Mouse (Mus musculus): Measurements from ENCODE around the gene Exoc2. TPM values are rescaled to one million over a fixed set of nuclear protein-coding genes. Genes with fewer than 3 reads are reported as not detected.

The Exoc2 gene
- polyA plus RNA-seq, 1 experiment from 2014 or later: 28.8 TPM

GRCm38 (mm10) chr13:30953580-30953979, 20.3 kb downstream of the Exoc2 start:
- Histone ChIP-seq H3K9me3 (replicated peaks; ENCODE audit: control insufficient read depth, low read length) (no peaks in the 10 kb centered on the region), H3K9ac (ENCODE audit: low read length) (no peak overlapping the region), H3K27ac (ENCODE audit: low read length) (no peak overlapping the region), H3K4me2 (ENCODE audit: low read depth, low read length) (no peak overlapping the region), H3K4me3 (replicated peaks; ENCODE audit: low read length) (no peak overlapping the region), H3K4me1 (ENCODE audit: control insufficient read depth, insufficient read depth, low read length) (no peaks in the 10 kb centered on the region), H3K36me3 (ENCODE audit: control insufficient read depth, insufficient read depth, low read length) (no peaks in the 10 kb centered on the region), H3K27me3 (ENCODE audit: control insufficient read depth, insufficient read depth, low read length) (no peaks in the 10 kb centered on the region)
- WGBS: 21% methylated on average over 1 of the region's 1 CpGs
- no peak for ATAC-seq (ENCODE audit: insufficient read depth, low FRiP score)

- 91% methylated on average over 2 of the region's 2 CpGs for WGBS
- no peak overlapping the region for H3K27ac ChIP-seq (ENCODE audit: low read length)
- no peaks in the 10 kb centered on the region for H3K27me3 ChIP-seq (ENCODE audit: control insufficient read depth, insufficient read depth, low read length)
- no peak overlapping the region for H3K4me2 ChIP-seq (ENCODE audit: low read depth, low read length)
- H3K9me3 ChIP-seq (replicated peaks; ENCODE audit: control insufficient read depth, low read length): no peaks in the 10 kb centered on the region
- no peak overlapping the region for H3K4me3 ChIP-seq (replicated peaks; ENCODE audit: low read length)
- H3K4me1 ChIP-seq (ENCODE audit: control insufficient read depth, insufficient read depth, low read length): peaks cover 4% of the 10 kb centered on the region
- no peak overlapping the region for H3K9ac ChIP-seq (ENCODE audit: low read length)
- H3K36me3 ChIP-seq (ENCODE audit: control insufficient read depth, insufficient read depth, low read length): no peaks in the 10 kb centered on the region
- no peak for ATAC-seq (ENCODE audit: insufficient read depth, low FRiP score)
Observed at GRCm38 (mm10) chr13:30952044-30952443, 21.8 kb downstream of the Exoc2 start.

GRCm38 (mm10) chr13:30949181-30949580, 24.7 kb downstream of the Exoc2 start:
- H3K27me3 ChIP-seq (ENCODE audit: control insufficient read depth, insufficient read depth, low read length): no peaks in the 10 kb centered on the region
- H3K4me2 ChIP-seq (ENCODE audit: low read depth, low read length): no peak overlapping the region
- no peak overlapping the region for H3K9ac ChIP-seq (ENCODE audit: low read length)
- H3K36me3 ChIP-seq (ENCODE audit: control insufficient read depth, insufficient read depth, low read length): no peaks in the 10 kb centered on the region
- no peak overlapping the region for H3K4me3 ChIP-seq (replicated peaks; ENCODE audit: low read length)
- ATAC-seq (ENCODE audit: insufficient read depth, low FRiP score): no peak
- peaks cover 13% of the 10 kb centered on the region for H3K4me1 ChIP-seq (ENCODE audit: control insufficient read depth, insufficient read depth, low read length)
- 91% methylated on average over 9 of the region's 9 CpGs for WGBS
- no peaks in the 10 kb centered on the region for H3K9me3 ChIP-seq (replicated peaks; ENCODE audit: control insufficient read depth, low read length)
- H3K27ac ChIP-seq (ENCODE audit: low read length): no peak overlapping the region

GRCm38 (mm10) chr13:30947540-30947939, 26.4 kb downstream of the Exoc2 start, which contains the start of gene Hus1b:
Gene Hus1b (minus strand): TSS chr13:30947759.
- ATAC-seq (ENCODE audit: insufficient read depth, low FRiP score): no peak
- H3K36me3 ChIP-seq (ENCODE audit: control insufficient read depth, insufficient read depth, low read length): no peaks in the 10 kb centered on the region

GRCm38 (mm10) chr13:30947129-30947528, 26.8 kb downstream of the Exoc2 start:
- 85% methylated on average over 15 of the region's 15 CpGs for WGBS
- Histone ChIP-seq H3K4me2 (ENCODE audit: low read depth, low read length) (no peak overlapping the region), H3K36me3 (ENCODE audit: control insufficient read depth, insufficient read depth, low read length) (no peaks in the 10 kb centered on the region), H3K27me3 (ENCODE audit: control insufficient read depth, insufficient read depth, low read length) (no peaks in the 10 kb centered on the region), H3K27ac (ENCODE audit: low read length) (no peak overlapping the region), H3K4me3 (replicated peaks; ENCODE audit: low read length) (no peak overlapping the region), H3K4me1 (ENCODE audit: control insufficient read depth, insufficient read depth, low read length) (peaks cover 13% of the 10 kb centered on the region), H3K9ac (ENCODE audit: low read length) (no peak overlapping the region), H3K9me3 (replicated peaks; ENCODE audit: control insufficient read depth, low read length) (no peaks in the 10 kb centered on the region)
- 0 out of 2 replicates have a peak, but pooled peaks have one; percentile 13 for ATAC-seq (ENCODE audit: insufficient read depth, low FRiP score)

More at GRCm38 (mm10) chr13:30947540-30947939, 26.4 kb downstream of the Exoc2 start, which contains the start of gene Hus1b:
- Histone ChIP-seq H3K4me1 (ENCODE audit: control insufficient read depth, insufficient read depth, low read length) (peaks cover 13% of the 10 kb centered on the region), H3K4me2 (ENCODE audit: low read depth, low read length) (no peak within 1 kb of the TSS), H3K4me3 (replicated peaks; ENCODE audit: low read length) (no peak within 1 kb of the TSS), H3K27me3 (ENCODE audit: control insufficient read depth, insufficient read depth, low read length) (no peaks in the 10 kb centered on the region), H3K9ac (ENCODE audit: low read length) (no peak within 1 kb of the TSS), H3K9me3 (replicated peaks; ENCODE audit: control insufficient read depth, low read length) (no peaks in the 10 kb centered on the region), H3K27ac (ENCODE audit: low read length) (no peak within 1 kb of the TSS)
- WGBS: 88% methylated on average over 11 of the region's 11 CpGs

GRCm38 (mm10) chr13:30945788-30946187, 28.1 kb downstream of the Exoc2 start:
- Histone ChIP-seq H3K4me2 (ENCODE audit: low read depth, low read length) (no peak overlapping the region), H3K9ac (ENCODE audit: low read length) (no peak overlapping the region), H3K27me3 (ENCODE audit: control insufficient read depth, insufficient read depth, low read length) (no peaks in the 10 kb centered on the region), H3K36me3 (ENCODE audit: control insufficient read depth, insufficient read depth, low read length) (no peaks in the 10 kb centered on the region), H3K4me1 (ENCODE audit: control insufficient read depth, insufficient read depth, low read length) (peaks cover 13% of the 10 kb centered on the region), H3K9me3 (replicated peaks; ENCODE audit: control insufficient read depth, low read length) (no peaks in the 10 kb centered on the region), H3K27ac (ENCODE audit: low read length) (no peak overlapping the region), H3K4me3 (replicated peaks; ENCODE audit: low read length) (no peak overlapping the region)
- no peak for ATAC-seq (ENCODE audit: insufficient read depth, low FRiP score)

GRCm38 (mm10) chr13:30932972-30933371, 40.9 kb downstream of the Exoc2 start:
- no peaks in the 10 kb centered on the region for H3K27me3 ChIP-seq (ENCODE audit: control insufficient read depth, insufficient read depth, low read length)
- H3K27ac ChIP-seq (ENCODE audit: low read length): no peak overlapping the region
- no peak for ATAC-seq (ENCODE audit: insufficient read depth, low FRiP score)
- 0 out of 2 replicates have a peak, but pooled peaks cover 3% of the 10 kb centered on the region for H3K36me3 ChIP-seq (ENCODE audit: control insufficient read depth, insufficient read depth, low read length)
- WGBS: 69% methylated on average over 6 of the region's 6 CpGs
- H3K9me3 ChIP-seq (replicated peaks; ENCODE audit: control insufficient read depth, low read length): no peaks in the 10 kb centered on the region
- H3K4me2 ChIP-seq (ENCODE audit: low read depth, low read length): no peak overlapping the region
- no peak overlapping the region for H3K9ac ChIP-seq (ENCODE audit: low read length)
- no peaks in the 10 kb centered on the region for H3K4me1 ChIP-seq (ENCODE audit: control insufficient read depth, insufficient read depth, low read length)
- no peak overlapping the region for H3K4me3 ChIP-seq (replicated peaks; ENCODE audit: low read length)

GRCm38 (mm10) chr13:30931613-30932012, 42.3 kb downstream of the Exoc2 start:
- H3K4me3 ChIP-seq (replicated peaks; ENCODE audit: low read length): no peak overlapping the region
- no peaks in the 10 kb centered on the region for H3K9me3 ChIP-seq (replicated peaks; ENCODE audit: control insufficient read depth, low read length)
- no peaks in the 10 kb centered on the region for H3K4me1 ChIP-seq (ENCODE audit: control insufficient read depth, insufficient read depth, low read length)
- no peak overlapping the region for H3K4me2 ChIP-seq (ENCODE audit: low read depth, low read length)
- no peak for ATAC-seq (ENCODE audit: insufficient read depth, low FRiP score)
- WGBS: 72% methylated on average over 4 of the region's 4 CpGs
- no peaks in the 10 kb centered on the region for H3K27me3 ChIP-seq (ENCODE audit: control insufficient read depth, insufficient read depth, low read length)
- H3K9ac ChIP-seq (ENCODE audit: low read length): no peak overlapping the region
- H3K36me3 ChIP-seq (ENCODE audit: control insufficient read depth, insufficient read depth, low read length): no peaks in the 10 kb centered on the region
- H3K27ac ChIP-seq (ENCODE audit: low read length): no peak overlapping the region

- WGBS: 84% methylated on average over 2 of the region's 2 CpGs
- Histone ChIP-seq H3K27ac (ENCODE audit: low read length) (no peak overlapping the region), H3K9ac (ENCODE audit: low read length) (no peak overlapping the region), H3K9me3 (replicated peaks; ENCODE audit: control insufficient read depth, low read length) (no peaks in the 10 kb centered on the region), H3K4me3 (replicated peaks; ENCODE audit: low read length) (no peak overlapping the region), H3K4me2 (ENCODE audit: low read depth, low read length) (no peak overlapping the region), H3K36me3 (ENCODE audit: control insufficient read depth, insufficient read depth, low read length) (no peaks in the 10 kb centered on the region), H3K4me1 (ENCODE audit: control insufficient read depth, insufficient read depth, low read length) (no peaks in the 10 kb centered on the region), H3K27me3 (ENCODE audit: control insufficient read depth, insufficient read depth, low read length) (no peaks in the 10 kb centered on the region)
- ATAC-seq (ENCODE audit: insufficient read depth, low FRiP score): no peak
Observed at GRCm38 (mm10) chr13:30929119-30929518, 44.8 kb downstream of the Exoc2 start.

- WGBS: 57% methylated on average over 6 of the region's 6 CpGs
- Histone ChIP-seq H3K27ac (ENCODE audit: low read length) (no peak overlapping the region), H3K9ac (ENCODE audit: low read length) (no peak overlapping the region), H3K36me3 (ENCODE audit: control insufficient read depth, insufficient read depth, low read length) (no peaks in the 10 kb centered on the region), H3K4me1 (ENCODE audit: control insufficient read depth, insufficient read depth, low read length) (no peaks in the 10 kb centered on the region), H3K27me3 (ENCODE audit: control insufficient read depth, insufficient read depth, low read length) (no peaks in the 10 kb centered on the region), H3K4me2 (ENCODE audit: low read depth, low read length) (no peak overlapping the region), H3K4me3 (replicated peaks; ENCODE audit: low read length) (no peak overlapping the region), H3K9me3 (replicated peaks; ENCODE audit: control insufficient read depth, low read length) (no peaks in the 10 kb centered on the region)
- ATAC-seq (ENCODE audit: insufficient read depth, low FRiP score): no peak
Observed at GRCm38 (mm10) chr13:30924269-30924668, 49.6 kb downstream of the Exoc2 start.
